Comparison of ENCODE assay signal across 20 mouse cellular contexts in genomic region chr16:56116155-56116554, GRCm38 (mm10).
DNase-seq lines count a peak whose midpoint lies in the region; ATAC-seq and TF ChIP-seq lines count a peak whose summit lies in the region.
"Had no signal": no experiment of that assay in that cellular context is flagged by ENCODE, and none has a peak within 500 bp of the region (broad histone marks: within the 10 kb centered on the region; RNA-seq: fewer than 3 reads in every experiment).

No protein-coding gene starts in this region.

- H3K4me2 ChIP-seq in lung, embryonic 15.5 days: no peak overlapping the region
- H3K4me2 ChIP-seq in CH12.LX (ENCODE audit: insufficient read depth, low read depth, poor library complexity, severe bottlenecking): no peak overlapping the region
- H3K4me2 ChIP-seq: hindbrain, embryonic 12.5 days had no signal

- H3K27me3 ChIP-seq in lung, embryonic 15.5 days: no peaks in the 10 kb centered on the region
- no peaks in the 10 kb centered on the region for H3K27me3 ChIP-seq in CH12.LX (replicated peaks)
- H3K27me3 ChIP-seq: hindbrain, embryonic 12.5 days; Patski had no signal

- WGBS in lung, embryonic 15.5 days: 70% methylated on average over 5 of the region's 5 CpGs

- no peak for TF ChIP-seq POLR2A in CH12.LX (IDR thresholded peaks at IDR 0.05; ENCODE audit: low read depth, low read length)

- no peaks in the 10 kb centered on the region for H3K9me3 ChIP-seq in lung, embryonic 15.5 days
- H3K9me3 ChIP-seq in CH12.LX (replicated peaks; ENCODE audit: low read length): peaks cover 8% of the 10 kb centered on the region

- no peak overlapping the region for H3K4me3 ChIP-seq in lung, embryonic 15.5 days
- peak overlapping the region in 1 of 3 experiments; percentile 33 for H3K4me3 ChIP-seq in CH12.LX (replicated peaks in 1 of 3; ENCODE audit: low read depth in 2 of 3, low read length in 2 of 3, poor library complexity in 1 of 3)
- H3K4me3 ChIP-seq: hindbrain, embryonic 12.5 days; layer of hippocampus, adult 2 months; midbrain, embryonic 10.5 days had no signal

- peak overlapping the region; percentile 38; the same call in 1 of the 2 replicates for H3K27ac ChIP-seq in lung, embryonic 15.5 days
- H3K27ac ChIP-seq in CH12.LX (ENCODE audit: insufficient read depth, low read depth): no peak overlapping the region
- H3K27ac ChIP-seq: hindbrain, embryonic 12.5 days; layer of hippocampus, adult 2 months; liver, embryonic 14.5 days; macrophage; midbrain, embryonic 10.5 days had no signal

- DNase-seq in heart, adult 18-20 months: peak; percentile 11 to 24
- DNase-seq in heart, postnatal 14 days: no peak
- DNase-seq in lung, postnatal 25 days (ENCODE audit: low spot score): no peak
- DNase-seq in CH12.LX (ENCODE audit: extremely low read depth) (peak; percentile 64), ZHBTc4 (ENCODE audit: low read depth, low spot score) (peak; percentile 92)
- no peak for DNase-seq in adrenal gland, postnatal 25 days
- no peak for DNase-seq in ovary, adult 18-20 months (ENCODE audit: low spot score)
- DNase-seq: cerebellum, adult 2 months; cerebellum, postnatal 36 days; gastrocnemius, postnatal 10 days; kidney, adult 8-10 months; kidney, postnatal 14 days had no signal

- no peak for TF ChIP-seq CTCF in CH12.LX (conservative IDR thresholded peaks at IDR 0.05 in 1 of 2, IDR thresholded peaks at IDR 0.05 in 1 of 2; ENCODE audit: low read depth in 2 of 2, low read length in 2 of 2)

- intact Hi-C loops in heart, postnatal 14 days (cut with DNase I): no loop called here

- no peak for TF ChIP-seq RAD21 in CH12.LX (IDR thresholded peaks at IDR 0.05; ENCODE audit: low read depth, low read length)

- H3K79me2 ChIP-seq in CH12.LX (replicated peaks; ENCODE audit: control insufficient read depth, extremely low read depth, insufficient read depth, poor library complexity, severe bottlenecking): no peaks in the 10 kb centered on the region; the same call in 1 of the 2 replicates

- H3K9ac ChIP-seq in lung, embryonic 15.5 days: no peak overlapping the region
- H3K9ac ChIP-seq in CH12.LX (ENCODE audit: insufficient read depth, low read depth): no peak overlapping the region
- H3K9ac ChIP-seq: hindbrain, embryonic 12.5 days; liver, embryonic 14.5 days had no signal

- peaks cover 9% of the 10 kb centered on the region for H3K36me3 ChIP-seq in lung, embryonic 15.5 days
- H3K36me3 ChIP-seq in CH12.LX (replicated peaks in 1 of 2; ENCODE audit: control insufficient read depth in 1 of 2, insufficient read depth in 1 of 2, low read length in 1 of 2): peaks cover 15 to 65% of the 10 kb centered on the region in 2 experiments

- in situ Hi-C loops in CH12.LX (cut with MboI; ENCODE audit: low pct_ligation_motif_present, low pct_unique_long_range_greater_than_20kb, low sequenced_read_pairs): no loop called here

- peaks cover 2% of the 10 kb centered on the region; the same call in 1 of the 2 replicates for H3K4me1 ChIP-seq in lung, embryonic 15.5 days
- no peaks in the 10 kb centered on the region for H3K4me1 ChIP-seq in CH12.LX (ENCODE audit: control insufficient read depth in 1 of 2, insufficient read depth in 2 of 2)
- H3K4me1 ChIP-seq: hindbrain, embryonic 12.5 days; midbrain, embryonic 10.5 days had no signal

- no peak for TF ChIP-seq EP300 in CH12.LX (IDR thresholded peaks at IDR 0.05; ENCODE audit: low read length)

- ATAC-seq in lung, embryonic 15.5 days (ENCODE audit: borderline replicate concordance, extremely low read depth, low FRiP score, low TSS enrichment): no peak
- ATAC-seq: inflammation-experienced regulatory T-cells, adult 6 months; Patski had no signal

- dilution Hi-C loops in CH12.LX (cut with MboI; ENCODE audit: extremely low pct_ligation_motif_present, extremely low pct_unique_long_range_greater_than_20kb, low sequenced_read_pairs): no loop called here

TF ChIP-seq in CH12.LX, 34 proteins besides CTCF, POLR2A, EP300 and RAD21:
- TF ChIP-seq BHLHE40 (IDR thresholded peaks at IDR 0.05; ENCODE audit: low read depth, low read length): 0 out of 2 replicates have a peak, but pooled peaks have one; percentile 19
- no peak for TF ChIP-seq RCOR1 (conservative IDR thresholded peaks at IDR 0.05; ENCODE audit: low read depth, low read length)

Comparison
In these comparisons a context has a peak if more than half of its experiments do, and no peak if none do; other contexts are left out.
1. DNase-seq: peak in heart, adult 18-20 months (2 of 2), CH12.LX (single experiment) and ZHBTc4 (single experiment); none in heart, postnatal 14 days (0 of 2), lung, postnatal 25 days (single experiment), adrenal gland, postnatal 25 days (single experiment) and ovary, adult 18-20 months (single experiment).